Mouse (Mus musculus): ENCODE results near the gene Synrg. TPM values are rescaled to one million over a fixed set of nuclear protein-coding genes. Genes with fewer than 3 reads are reported as not detected.

The Synrg gene
- polyA plus RNA-seq, 1 experiment from 2014 or later = 11.0 TPM

- H3K4me1 ChIP-seq = no peaks in the 10 kb centered on the region
- no peak overlapping the region for H3K9ac ChIP-seq
- H3K27ac ChIP-seq = no peak overlapping the region
- no peak overlapping the region for H3K4me2 ChIP-seq
- no peaks in the 10 kb centered on the region for H3K9me3 ChIP-seq
- peak; percentile 9; the same call in 1 of the 2 replicates for ATAC-seq (ENCODE audit: insufficient read depth, low FRiP score, low read depth)
- no peak overlapping the region for H3K4me3 ChIP-seq (replicated peaks)
- H3K27me3 ChIP-seq (replicated peaks) = no peaks in the 10 kb centered on the region
- peaks cover 2% of the 10 kb centered on the region; the same call in 1 of the 2 replicates for H3K36me3 ChIP-seq
- 44% methylated on average over 8 of the region's 8 CpGs for WGBS
Measured at GRCm38 (mm10) chr11:83967436-83968204, 3.4 kb downstream of the Synrg start.

GRCm38 (mm10) chr11:83968205-83968575 is 4.0 kb downstream of the Synrg start:
- H3K4me3 ChIP-seq (replicated peaks) = no peak overlapping the region
- H3K9ac ChIP-seq = no peak overlapping the region
- no peak overlapping the region for H3K4me2 ChIP-seq
- H3K36me3 ChIP-seq = 0 out of 2 replicates have a peak, but pooled peaks cover 2% of the 10 kb centered on the region
- no peaks in the 10 kb centered on the region for H3K9me3 ChIP-seq
- H3K27ac ChIP-seq = no peak overlapping the region
- no peak for ATAC-seq (ENCODE audit: insufficient read depth, low FRiP score, low read depth)
- H3K27me3 ChIP-seq (replicated peaks) = no peaks in the 10 kb centered on the region
- WGBS = 74% methylated on average over 6 of the region's 6 CpGs
- H3K4me1 ChIP-seq = no peaks in the 10 kb centered on the region

GRCm38 (mm10) chr11:83969040-83969439 is 4.8 kb downstream of the Synrg start:
- WGBS = 89% methylated on average over 3 of the region's 3 CpGs
- Histone ChIP-seq H3K9me3 (no peaks in the 10 kb centered on the region), H3K27me3 (replicated peaks) (no peaks in the 10 kb centered on the region), H3K36me3 (0 out of 2 replicates have a peak, but pooled peaks cover 2% of the 10 kb centered on the region), H3K4me2 (no peak overlapping the region), H3K4me1 (no peaks in the 10 kb centered on the region), H3K27ac (no peak overlapping the region), H3K9ac (no peak overlapping the region), H3K4me3 (replicated peaks) (no peak overlapping the region)
- no peak for ATAC-seq (ENCODE audit: insufficient read depth, low FRiP score, low read depth)

GRCm38 (mm10) chr11:83974561-83975346 is 10.5 kb downstream of the Synrg start:
- WGBS = 78% methylated on average over 7 of the region's 7 CpGs
- no peaks in the 10 kb centered on the region for H3K9me3 ChIP-seq
- no peak overlapping the region for H3K9ac ChIP-seq
- no peak overlapping the region for H3K4me2 ChIP-seq
- no peak overlapping the region for H3K4me3 ChIP-seq (replicated peaks)
- no peak overlapping the region for H3K27ac ChIP-seq
- no peak for ATAC-seq (ENCODE audit: insufficient read depth, low FRiP score, low read depth)
- 0 out of 2 replicates have a peak, but pooled peaks cover 2% of the 10 kb centered on the region for H3K36me3 ChIP-seq
- no peaks in the 10 kb centered on the region for H3K4me1 ChIP-seq
- H3K27me3 ChIP-seq (replicated peaks) = no peaks in the 10 kb centered on the region

GRCm38 (mm10) chr11:83975488-83975887 is 11.3 kb downstream of the Synrg start:
- Histone ChIP-seq H3K4me3 (replicated peaks) (no peak overlapping the region), H3K4me1 (no peaks in the 10 kb centered on the region), H3K4me2 (no peak overlapping the region), H3K9ac (no peak overlapping the region), H3K27me3 (replicated peaks) (no peaks in the 10 kb centered on the region), H3K36me3 (0 out of 2 replicates have a peak, but pooled peaks cover 2% of the 10 kb centered on the region), H3K27ac (no peak overlapping the region), H3K9me3 (no peaks in the 10 kb centered on the region)
- WGBS = 86% methylated on average over 1 of the region's 1 CpGs
- no peak for ATAC-seq (ENCODE audit: insufficient read depth, low FRiP score, low read depth)

GRCm38 (mm10) chr11:83976236-83976977 is 12.2 kb downstream of the Synrg start:
- Histone ChIP-seq H3K27me3 (replicated peaks) (no peaks in the 10 kb centered on the region), H3K9ac (no peak overlapping the region), H3K4me2 (no peak overlapping the region), H3K27ac (no peak overlapping the region), H3K36me3 (0 out of 2 replicates have a peak, but pooled peaks cover 4% of the 10 kb centered on the region), H3K9me3 (no peaks in the 10 kb centered on the region), H3K4me1 (no peaks in the 10 kb centered on the region), H3K4me3 (replicated peaks) (no peak overlapping the region)
- ATAC-seq (ENCODE audit: insufficient read depth, low FRiP score, low read depth) = no peak
- WGBS = 85% methylated on average over 13 of the region's 13 CpGs

- no peak for ATAC-seq (ENCODE audit: insufficient read depth, low FRiP score, low read depth)
Measured at GRCm38 (mm10) chr11:83977810-83978209, 13.6 kb downstream of the Synrg start.

GRCm38 (mm10) chr11:83979992-83980391 is 15.8 kb downstream of the Synrg start:
- H3K4me1 ChIP-seq = no peaks in the 10 kb centered on the region
- no peaks in the 10 kb centered on the region for H3K9me3 ChIP-seq
- H3K36me3 ChIP-seq = peaks cover 11% of the 10 kb centered on the region; the same call in 1 of the 2 replicates
- no peaks in the 10 kb centered on the region for H3K27me3 ChIP-seq (replicated peaks)
- 89% methylated on average over 6 of the region's 6 CpGs for WGBS
- H3K27ac ChIP-seq = no peak overlapping the region
- ATAC-seq (ENCODE audit: insufficient read depth, low FRiP score, low read depth) = no peak
- no peak overlapping the region for H3K9ac ChIP-seq
- no peak overlapping the region for H3K4me3 ChIP-seq (replicated peaks)
- H3K4me2 ChIP-seq = no peak overlapping the region

More at GRCm38 (mm10) chr11:83977810-83978209, 13.6 kb downstream of the Synrg start:
- no peak overlapping the region for H3K9ac ChIP-seq
- no peaks in the 10 kb centered on the region for H3K9me3 ChIP-seq
- H3K4me2 ChIP-seq = no peak overlapping the region
- 90% methylated on average over 2 of the region's 2 CpGs for WGBS
- H3K27ac ChIP-seq = no peak overlapping the region
- H3K27me3 ChIP-seq (replicated peaks) = no peaks in the 10 kb centered on the region
- H3K4me1 ChIP-seq = no peaks in the 10 kb centered on the region
- no peak overlapping the region for H3K4me3 ChIP-seq (replicated peaks)
- H3K36me3 ChIP-seq = peaks cover 3% of the 10 kb centered on the region; the same call in 1 of the 2 replicates

- no peak overlapping the region for H3K27ac ChIP-seq
- no peak overlapping the region for H3K9ac ChIP-seq
- ATAC-seq (ENCODE audit: insufficient read depth, low FRiP score, low read depth) = no peak
- WGBS = 80% methylated on average over 10 of the region's 10 CpGs
- H3K4me2 ChIP-seq = no peak overlapping the region
- H3K9me3 ChIP-seq = no peaks in the 10 kb centered on the region
- H3K27me3 ChIP-seq (replicated peaks) = no peaks in the 10 kb centered on the region
- no peak overlapping the region for H3K4me3 ChIP-seq (replicated peaks)
- no peaks in the 10 kb centered on the region for H3K4me1 ChIP-seq
- H3K36me3 ChIP-seq = peaks cover 15% of the 10 kb centered on the region; the same call in 1 of the 2 replicates
Measured at GRCm38 (mm10) chr11:83981338-83981737, 17.1 kb downstream of the Synrg start.

- H3K36me3 ChIP-seq = peaks cover 15% of the 10 kb centered on the region
- H3K4me3 ChIP-seq (replicated peaks) = no peak overlapping the region
- no peak overlapping the region for H3K9ac ChIP-seq
- H3K27me3 ChIP-seq (replicated peaks) = no peaks in the 10 kb centered on the region
- no peaks in the 10 kb centered on the region for H3K4me1 ChIP-seq
- H3K4me2 ChIP-seq = no peak overlapping the region
- ATAC-seq (ENCODE audit: insufficient read depth, low FRiP score, low read depth) = no peak
- H3K9me3 ChIP-seq = no peaks in the 10 kb centered on the region
- H3K27ac ChIP-seq = no peak overlapping the region
- WGBS = 75% methylated on average over 4 of the region's 4 CpGs
Measured at GRCm38 (mm10) chr11:83991701-83992100, 27.5 kb downstream of the Synrg start.

- no peak for ATAC-seq (ENCODE audit: insufficient read depth, low FRiP score, low read depth)
Measured at GRCm38 (mm10) chr11:83993428-83993827, 29.2 kb downstream of the Synrg start.

More at GRCm38 (mm10) chr11:83993428-83993827, 29.2 kb downstream of the Synrg start:
- Histone ChIP-seq H3K4me3 (replicated peaks) (no peak overlapping the region), H3K9ac (no peak overlapping the region), H3K27me3 (replicated peaks) (no peaks in the 10 kb centered on the region), H3K4me1 (no peaks in the 10 kb centered on the region), H3K4me2 (no peak overlapping the region), H3K9me3 (no peaks in the 10 kb centered on the region), H3K27ac (no peak overlapping the region), H3K36me3 (peaks cover 15% of the 10 kb centered on the region)
- WGBS = 56% methylated on average over 2 of the region's 2 CpGs

Measured in stomach, embryonic 15.5 days (tissue).